Mouse (Mus musculus) adrenal gland, adult 8-10 months (tissue): ENCODE results near the gene Tmf1. TPM values are rescaled to one million over a fixed set of nuclear protein-coding genes. Genes with fewer than 3 reads are reported as not detected.

Experiments
- DNase-seq: peaks from one replicate; pipeline ENCODE4 v3.0.0; 2022
- total RNA-seq, 4 experiments: library from RNA; stranded (reverse); gene quantifications; 2 replicates each; pipeline ENCODE4 v1.2.4; 2022

The Tmf1 gene
- 10 to 100 TPM; 45.7 to 50.8 (median 47.5) TPM for total RNA-seq

- peak; percentile 94 for DNase-seq
Measured at GRCm38 (mm10) chr6:97178491-97179366, at the start of gene Tmf1. Gene Tmf1, minus strand, starts transcription at chr6:97179122.

GRCm38 (mm10) chr6:97227067-97227847 lies 48.3 kb upstream of the Tmf1 start:
- DNase-seq, result no peak

- no peak for DNase-seq
Measured at GRCm38 (mm10) chr6:97226083-97226491, 47.2 kb upstream of the Tmf1 start.

- no peak for DNase-seq
Measured at GRCm38 (mm10) chr6:97224505-97224904, 45.6 kb upstream of the Tmf1 start.

DNA sequence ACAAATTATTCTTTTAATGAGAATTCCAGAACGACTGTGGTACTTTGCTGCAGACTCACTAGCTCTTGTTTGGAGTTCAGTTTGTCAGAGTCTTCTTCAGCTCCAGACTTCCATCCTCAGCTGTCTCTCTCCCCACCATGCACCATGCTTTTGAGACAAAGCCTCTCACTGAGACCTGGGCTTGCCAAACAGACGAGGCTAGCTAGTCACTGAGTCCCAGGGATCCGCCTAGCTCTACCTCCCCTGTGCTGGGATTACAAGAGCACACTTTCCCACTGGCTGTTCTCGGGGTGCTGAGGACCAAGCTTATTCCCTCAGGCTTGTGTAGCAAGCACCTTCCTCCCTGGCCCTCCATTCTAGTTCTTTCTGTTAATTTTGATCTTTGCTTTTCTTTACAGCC lies 44.6 kb upstream of the Tmf1 start:
- no peak for DNase-seq

DNA sequence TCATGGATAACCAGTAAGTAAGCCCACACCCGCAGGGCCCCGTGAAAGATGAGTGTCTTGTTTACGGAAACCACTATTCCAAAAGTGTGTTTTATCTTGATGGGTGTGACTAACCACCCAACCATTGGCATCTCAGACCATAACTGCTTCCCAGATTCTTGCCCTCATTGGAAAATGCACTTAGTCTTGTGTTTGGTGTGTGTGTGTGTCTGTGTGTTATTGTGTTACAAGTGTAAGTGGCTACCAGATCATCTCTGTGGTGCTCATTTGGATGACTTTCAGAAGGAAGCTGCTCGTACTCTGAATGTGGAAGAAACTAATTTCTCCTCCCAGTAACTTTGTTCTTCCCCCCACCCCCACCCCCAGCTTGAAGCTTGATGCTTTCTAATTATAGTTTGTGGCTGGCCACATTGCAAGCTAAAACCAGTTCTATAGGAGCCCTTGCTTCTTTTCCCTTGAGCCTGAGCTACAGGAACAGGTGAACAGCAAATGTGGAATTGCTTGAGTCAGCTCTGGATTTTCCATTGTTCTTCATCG lies 44.1 kb upstream of the Tmf1 start:
- no peak for DNase-seq

DNA sequence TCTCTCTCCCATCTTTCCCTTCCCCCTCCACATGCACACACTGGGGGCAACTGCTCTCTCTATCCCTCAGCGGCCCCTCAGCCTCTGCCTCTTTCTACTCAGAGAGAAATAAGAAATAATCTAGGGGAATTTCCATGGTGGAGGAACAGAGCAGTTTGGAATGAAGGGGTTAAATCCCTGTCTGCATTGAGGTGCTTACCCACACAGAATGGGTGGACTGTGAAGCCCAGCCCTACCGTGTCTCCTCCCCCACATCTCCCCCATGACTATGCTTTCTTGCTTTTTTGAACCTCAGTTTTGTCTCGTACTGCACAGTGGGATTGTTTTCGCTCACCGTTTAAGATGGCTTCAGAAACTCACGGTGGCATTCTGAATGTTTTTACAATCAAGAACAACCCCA lies 43.4 kb upstream of the Tmf1 start:
- DNase-seq, result no peak

DNA sequence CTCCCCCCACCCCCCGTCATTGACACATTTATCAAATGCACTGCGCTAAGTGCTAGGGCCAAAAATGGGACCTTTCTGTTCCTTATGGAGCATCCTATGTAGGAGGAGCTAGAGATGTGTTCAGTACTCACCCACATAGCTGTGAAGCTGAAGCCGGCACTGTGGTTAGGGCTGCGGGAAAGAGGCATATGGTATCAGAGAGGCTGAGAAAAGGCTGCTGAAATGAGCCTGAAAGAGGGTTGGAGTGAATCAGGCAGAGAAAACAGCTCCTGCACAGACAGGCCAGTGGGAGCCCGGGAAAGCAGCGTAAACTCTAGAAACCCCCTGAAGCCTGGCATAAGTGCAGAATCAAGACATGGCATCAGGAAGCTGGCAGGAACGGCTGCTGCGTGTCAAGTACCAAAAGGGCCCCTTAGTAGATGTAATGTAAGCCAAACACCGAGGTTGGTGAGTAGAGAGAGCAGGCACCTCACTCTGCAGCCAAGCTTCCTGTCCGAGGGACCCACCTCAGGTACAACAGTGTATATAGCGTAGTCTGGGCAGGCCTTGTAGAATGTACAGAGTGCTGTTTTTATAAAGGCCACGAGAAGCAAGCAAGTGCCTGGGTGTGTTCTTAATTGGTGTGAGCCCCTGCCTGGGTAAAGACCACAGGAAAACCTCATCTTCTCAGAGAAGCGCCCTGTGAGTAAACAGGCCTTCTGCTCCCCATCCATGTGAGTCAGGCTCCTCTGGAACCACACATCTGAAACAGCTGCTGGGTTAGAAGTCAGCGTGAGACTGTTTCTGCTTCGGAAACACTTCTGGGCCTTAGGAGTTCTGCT lies 42.5 kb upstream of the Tmf1 start:
- DNase-seq, result no peak

DNA sequence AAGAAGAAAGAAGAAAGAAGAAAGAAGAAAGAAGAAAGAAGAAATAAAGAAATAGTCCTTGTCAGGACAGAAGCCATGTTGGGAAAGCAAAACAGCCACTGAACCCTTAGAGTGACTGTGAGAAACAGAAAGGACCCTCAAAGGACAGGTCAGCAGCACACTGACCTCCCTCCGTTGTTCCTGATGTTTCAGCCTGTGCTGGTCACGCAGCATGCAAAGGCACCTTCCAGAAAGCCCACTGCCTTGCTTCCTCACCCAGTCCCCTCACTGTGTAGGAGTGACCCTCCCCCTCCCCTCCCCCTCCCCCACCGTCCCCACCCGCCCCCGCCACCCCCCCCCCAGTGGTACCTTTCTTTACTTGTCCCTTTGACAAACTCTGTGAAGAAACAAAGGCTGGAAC lies 41.8 kb upstream of the Tmf1 start:
- no peak for DNase-seq

DNA sequence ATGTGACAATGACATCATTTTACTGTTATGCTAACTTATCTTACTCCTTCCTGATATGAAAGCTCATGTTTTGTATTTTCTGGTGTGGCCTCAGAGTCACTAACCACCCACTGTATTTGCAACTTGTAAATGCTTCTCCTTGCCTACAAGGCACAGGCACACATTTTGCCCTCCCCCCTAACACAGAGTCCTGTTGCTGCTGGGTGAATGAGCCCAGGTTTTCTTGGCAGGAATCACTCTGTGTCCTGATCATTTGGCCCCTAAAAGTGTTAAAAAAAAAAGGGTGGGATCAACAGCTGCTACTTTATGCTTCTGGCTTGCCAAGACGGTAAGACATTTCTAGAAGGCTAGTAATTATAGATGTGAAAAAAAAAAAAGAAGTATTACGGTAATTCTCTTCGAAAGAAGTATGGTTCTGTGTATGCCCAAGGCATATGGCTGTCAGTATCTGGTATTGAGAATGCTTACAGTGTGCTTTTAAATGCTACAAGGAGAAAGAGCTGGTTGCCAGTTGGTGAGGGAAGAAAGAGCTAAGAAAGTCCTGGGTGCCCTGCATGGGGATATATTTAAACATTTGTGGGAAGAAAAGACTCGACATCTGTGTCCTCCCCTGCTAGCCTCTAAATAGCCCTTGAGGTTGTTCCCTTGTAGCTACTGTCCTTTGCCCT lies 37.4 kb upstream of the Tmf1 start:
- no peak for DNase-seq

DNA sequence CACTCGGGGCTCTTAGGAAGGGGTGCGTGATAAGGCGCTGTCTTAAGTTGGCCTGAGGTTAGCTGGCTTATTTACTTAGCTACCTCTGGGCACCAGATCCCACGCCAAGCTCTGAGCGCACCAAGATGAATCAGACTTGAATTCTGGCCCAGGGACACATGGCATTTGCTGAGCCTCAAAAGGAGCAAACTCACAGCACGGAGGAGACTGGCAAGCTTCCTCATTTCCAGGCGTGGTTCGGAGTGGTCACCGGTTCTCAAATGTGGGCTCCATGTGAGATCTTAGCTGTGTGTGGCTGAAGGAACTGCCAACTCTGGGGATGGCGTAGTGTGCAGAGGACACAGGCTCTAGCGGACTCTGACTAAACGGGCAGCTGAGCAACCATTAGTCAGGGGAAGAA lies 33.1 kb upstream of the Tmf1 start:
- peak; percentile 68 for DNase-seq

- DNase-seq, result no peak
Measured at GRCm38 (mm10) chr6:97210962-97211601, 32.2 kb upstream of the Tmf1 start.

DNA sequence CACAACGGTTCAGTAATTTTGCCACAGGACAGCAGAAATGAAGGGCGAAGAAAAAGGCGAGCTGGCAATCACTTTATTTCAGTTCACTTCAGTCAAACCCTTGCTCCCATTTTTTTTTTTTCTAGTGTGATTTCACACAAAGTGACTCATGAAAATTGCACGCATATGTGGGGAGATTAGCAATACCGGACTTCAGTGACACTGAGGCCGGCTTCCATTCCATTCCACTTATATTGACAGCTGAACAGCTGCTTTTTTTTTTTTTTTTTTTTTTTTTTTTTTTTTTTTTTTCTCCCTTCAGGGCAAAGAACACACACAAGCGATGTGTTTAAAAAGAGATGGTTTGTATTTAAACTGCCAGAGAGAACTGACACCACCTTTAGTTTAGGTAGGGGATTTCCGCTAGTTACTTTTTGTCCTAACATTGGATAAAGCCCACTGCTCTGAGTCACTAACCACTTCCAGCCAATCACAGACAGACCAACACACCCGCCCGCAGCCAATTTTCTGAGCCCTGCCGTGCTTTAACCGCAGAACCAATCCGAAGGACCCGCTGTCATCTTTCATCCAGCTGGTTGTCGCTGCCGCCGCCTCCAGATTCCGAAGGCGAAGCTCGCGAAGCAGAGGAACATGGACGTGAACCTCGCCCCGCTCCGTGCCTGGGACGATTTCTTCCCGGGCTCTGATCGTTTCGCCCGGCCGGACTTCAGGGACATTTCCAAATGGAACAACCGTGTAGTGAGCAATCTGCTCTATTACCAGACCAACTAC lies 31.5 kb upstream of the Tmf1 start, which contains the start of gene Arl6ip5:
Gene Arl6ip5 (plus strand): TSS at position 499 of the 771 bp plus-strand sequence.
- DNase-seq, result peak; percentile 87

DNA sequence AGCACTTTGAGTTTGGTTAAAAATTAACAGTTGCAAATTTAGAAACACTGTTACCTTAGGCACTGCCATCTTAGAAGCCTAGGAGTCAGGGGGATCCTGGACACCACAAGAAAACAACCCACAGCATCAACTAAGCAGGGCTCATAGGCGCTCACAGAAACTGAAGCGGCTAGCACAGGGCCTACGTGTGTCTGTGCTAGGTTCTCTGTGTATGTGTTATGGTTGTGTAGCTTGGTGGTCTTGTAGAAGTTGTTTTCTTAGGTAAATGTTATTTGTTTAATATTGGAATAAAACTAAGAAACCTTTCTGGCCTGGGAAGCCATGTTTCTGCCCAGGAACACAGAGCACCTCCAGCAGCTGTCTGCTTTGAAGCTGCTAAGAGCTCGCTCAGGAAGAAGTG lies 30.8 kb upstream of the Tmf1 start:
- DNase-seq, result no peak

DNA sequence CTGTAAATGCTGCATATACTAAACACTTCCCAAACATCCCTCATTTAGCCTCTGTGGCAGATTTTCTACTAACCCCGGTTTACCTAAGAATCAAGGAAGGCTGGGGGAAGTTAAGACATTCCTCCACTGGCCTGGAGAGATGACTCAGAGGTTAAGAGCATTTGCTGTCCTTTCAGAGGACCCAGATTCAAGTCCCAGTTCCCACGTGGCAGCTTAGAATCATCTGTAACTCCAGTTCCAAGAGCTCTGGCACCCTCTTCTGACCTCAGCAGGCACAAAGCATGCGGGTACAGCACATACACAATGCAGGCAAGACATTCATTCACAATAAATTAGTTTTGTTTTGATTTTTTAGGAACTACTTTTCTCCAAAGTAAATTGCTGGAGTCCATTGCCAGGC lies 30.3 kb upstream of the Tmf1 start:
- DNase-seq, result no peak

GRCm38 (mm10) chr6:97208406-97208805 lies 29.5 kb upstream of the Tmf1 start:
- no peak for DNase-seq

- DNase-seq, result no peak
Measured at GRCm38 (mm10) chr6:97207085-97207484, 28.2 kb upstream of the Tmf1 start.

- DNase-seq, result peak; percentile 99
Measured at GRCm38 (mm10) chr6:97205439-97205885, 26.5 kb upstream of the Tmf1 start, which contains the start of gene Uba3. Gene Uba3, minus strand, starts transcription at chr6:97205647.

GRCm38 (mm10) chr6:97204952-97205351 lies 26.0 kb upstream of the Tmf1 start:
- DNase-seq, result peak; percentile 45

GRCm38 (mm10) chr6:97204252-97204869 lies 25.4 kb upstream of the Tmf1 start:
- DNase-seq, result no peak
